8 mouse cellular contexts compared by ENCODE assay signal in the genomic region with DNA sequence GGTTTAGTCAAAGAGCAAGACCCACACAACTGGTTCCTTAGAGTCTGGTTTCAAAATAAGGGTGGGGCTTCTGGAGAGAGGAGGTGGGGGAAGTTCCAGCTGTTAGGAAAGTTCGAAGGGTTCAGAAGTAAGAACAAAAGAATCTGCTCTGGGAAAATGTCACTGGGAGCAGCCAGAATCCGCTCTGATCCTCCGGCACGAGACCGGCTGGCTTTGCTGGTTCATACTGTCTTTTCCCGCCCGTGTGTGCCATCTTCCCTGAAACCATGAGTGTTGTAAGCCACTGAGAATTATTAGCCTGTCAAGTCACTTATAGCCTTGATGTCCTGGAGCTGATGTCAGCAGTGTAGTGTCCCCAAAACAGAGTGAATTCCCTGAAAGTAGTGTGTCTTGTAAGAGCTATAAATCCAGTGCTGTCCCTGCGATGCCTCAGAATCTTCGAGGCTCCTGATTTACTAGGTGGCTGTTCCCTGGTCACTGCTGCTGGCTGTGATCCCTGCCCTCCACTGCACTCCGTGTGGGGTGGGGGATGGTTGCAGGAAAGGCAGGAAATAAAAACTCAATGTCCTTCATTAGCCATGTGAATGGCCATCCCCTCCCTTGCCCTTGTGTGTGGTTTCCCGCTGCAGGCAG. TPM values are rescaled to one million over a fixed set of nuclear protein-coding genes. Genes with fewer than 3 reads are reported as not detected.
A peak's percentile ranks its signal among the peaks of the same experiment; 100 is the strongest.
DNase-seq lines count a peak whose midpoint lies in the region; ATAC-seq and TF ChIP-seq lines count a peak whose summit lies in the region.
"Had no signal": no experiment of that assay in that cellular context is flagged by ENCODE, and none has a peak within 500 bp of the region (broad histone marks: within the 10 kb centered on the region; RNA-seq: fewer than 3 reads in every experiment).

No protein-coding gene starts in this region.

- TF ChIP-seq CTCF in lung, adult 2 months (IDR thresholded peaks at IDR 0.05; ENCODE audit: insufficient read depth, low read length): no peak
- TF ChIP-seq CTCF in kidney, adult 2 months (conservative IDR thresholded peaks at IDR 0.05; ENCODE audit: insufficient read depth, insufficient read length, low read depth, low read length): no peak

- H3K27ac ChIP-seq in lung, embryonic 15.5 days: 0 out of 2 replicates have a peak overlapping the region, but pooled peaks have one; percentile 27
- H3K27ac ChIP-seq in kidney, adult 2 months (ENCODE audit: insufficient read depth, low read depth, low read length): no peak overlapping the region
- no peak overlapping the region for H3K27ac ChIP-seq in neural tube, embryonic 12.5 days

- no peaks in the 10 kb centered on the region for H3K27me3 ChIP-seq in lung, embryonic 15.5 days
- H3K27me3 ChIP-seq in kidney, adult 2 months (replicated peaks; ENCODE audit: control insufficient read depth, insufficient read depth, low read length): no peaks in the 10 kb centered on the region
- H3K27me3 ChIP-seq in neural tube, embryonic 12.5 days (replicated peaks): no peaks in the 10 kb centered on the region

- no peak for ATAC-seq in lung, embryonic 15.5 days (ENCODE audit: borderline replicate concordance, extremely low read depth, low FRiP score, low TSS enrichment)
- ATAC-seq in neural tube, embryonic 12.5 days (ENCODE audit: low FRiP score, low read depth): peak; percentile 49; the same call in 1 of the 2 replicates

- H3K4me2 ChIP-seq in lung, embryonic 15.5 days: no peak overlapping the region
- H3K4me2 ChIP-seq in neural tube, embryonic 12.5 days (replicated peaks): peak overlapping the region; percentile 33; the same call in 1 of the 2 replicates

- no peaks in the 10 kb centered on the region for H3K9me3 ChIP-seq in lung, embryonic 15.5 days
- no peaks in the 10 kb centered on the region for H3K9me3 ChIP-seq in neural tube, embryonic 12.5 days

- H3K4me1 ChIP-seq in lung, embryonic 15.5 days: peaks cover 21% of the 10 kb centered on the region
- H3K4me1 ChIP-seq in lung, adult 2 months (ENCODE audit: control insufficient read depth, insufficient read depth, low read length): peaks cover 13% of the 10 kb centered on the region
- H3K4me1 ChIP-seq in kidney, adult 2 months (ENCODE audit: control insufficient read depth, insufficient read depth, low read length): no peaks in the 10 kb centered on the region; the same call in none of the 2 replicates
- H3K4me1 ChIP-seq in neural tube, embryonic 12.5 days: peaks cover 12% of the 10 kb centered on the region

- no peaks in the 10 kb centered on the region for H3K36me3 ChIP-seq in lung, embryonic 15.5 days
- H3K36me3 ChIP-seq in kidney, adult 2 months (ENCODE audit: control insufficient read depth, insufficient read depth, low read length): no peaks in the 10 kb centered on the region
- H3K36me3 ChIP-seq in neural tube, embryonic 12.5 days: no peaks in the 10 kb centered on the region

- 33% methylated on average over 11 of the region's 11 CpGs for WGBS in lung, embryonic 15.5 days
- WGBS in lung, adult 2 months: 42% methylated on average over 11 of the region's 11 CpGs
- WGBS in kidney, adult 2 months: 27% methylated on average over 11 of the region's 11 CpGs
- WGBS in neural tube, embryonic 12.5 days: 40% methylated on average over 11 of the region's 11 CpGs

- H3K4me3 ChIP-seq in lung, embryonic 15.5 days: no peak overlapping the region
- H3K4me3 ChIP-seq in lung, adult 2 months (replicated peaks; ENCODE audit: extremely low read depth, low read depth, low read length): no peak overlapping the region
- no peak overlapping the region for H3K4me3 ChIP-seq in kidney, adult 2 months (ENCODE audit: insufficient read depth, low read depth, low read length)
- no peak overlapping the region for H3K4me3 ChIP-seq in neural tube, embryonic 12.5 days

- no peak for TF ChIP-seq POLR2A in lung, adult 2 months (IDR thresholded peaks at IDR 0.05; ENCODE audit: borderline replicate concordance, extremely low read depth, low read depth, low read length)
- no peak for TF ChIP-seq POLR2A in kidney, adult 2 months (IDR thresholded peaks at IDR 0.05; ENCODE audit: low read depth, low read length)

- H3K9ac ChIP-seq in lung, embryonic 15.5 days: no peak overlapping the region
- 0 out of 2 replicates have a peak overlapping the region, but pooled peaks have one; percentile 6 for H3K9ac ChIP-seq in neural tube, embryonic 12.5 days

- no peak for DNase-seq in lung, adult 2 months
- peak; percentile 42 for DNase-seq in embryo, embryonic 10.5 days (ENCODE audit: low spot score)
- DNase-seq in kidney, adult 2 months: peak; percentile 71
- DNase-seq in layer of hippocampus, postnatal 25 days (ENCODE audit: extremely low spot score in 1 of 2, low spot score in 1 of 2): no peak
- no peak for DNase-seq in MN1 (ENCODE audit: low spot score)
- DNase-seq: cerebellum, adult 2 months had no signal

RNA-seq across cellular contexts. Expression of a gene that starts 26.8 kb away (rescaled TPM):
- 9.0 and 10.3 TPM in 2 replicates for polyA plus RNA-seq in lung, embryonic 15.5 days (2015; fragmentation: Nextera tagmentation; extraction: Ambion mirVana)
- 27.8 and 32.5 TPM in 2 replicates for polyA plus RNA-seq in lung, adult 2 months (2012; rRNA removed)
- 10.7 and 12.4 TPM in 2 replicates for polyA plus RNA-seq in kidney, adult 2 months (2012; rRNA removed)
- 7.2 and 8.1 TPM in 2 replicates for polyA plus RNA-seq in neural tube, embryonic 12.5 days (2016; fragmentation: Nextera tagmentation; extraction: Ambion mirVana)
- 10 to 100 TPM; 17.1 to 18.6 TPM for total RNA-seq in layer of hippocampus, postnatal 25 days (2021)

Comparison
In these comparisons a context has a peak if more than half of its experiments do, and no peak if none do; other contexts are left out.
1. DNase-seq: peak in embryo, embryonic 10.5 days (single experiment) and kidney, adult 2 months (single experiment); none in lung, adult 2 months (single experiment), layer of hippocampus, postnatal 25 days (0 of 2) and MN1 (single experiment).